Mouse (Mus musculus) midbrain, embryonic 14.5 days (tissue): Measurements from ENCODE around the gene Grn. TPM values are rescaled to one million over a fixed set of nuclear protein-coding genes. Genes with fewer than 3 reads are reported as not detected.
A peak's percentile ranks its signal among the peaks of the same experiment; 100 is the strongest.

Source experiments
- ATAC-seq: fragments of 200-750 bp; cut with Nextera tagmentation; 2 replicates; pipeline ENCODE4 v1.8.0; 2017; ENCODE audit warnings: moderate number of reproducible peaks, moderate library complexity; ENCODE audit not compliant: low FRiP score, low TSS enrichment
- DNase-seq: peaks from one replicate; pipeline ENCODE4 v3.0.0-alpha.2; 2015
- H3K27ac ChIP-seq: fragments of 300-500 bp; sonication (generic); replicated peaks from 2 replicates; pipeline ENCODE4 v1.5.1; 2014; ENCODE audit warnings: mild to moderate bottlenecking, low read depth, low read length, moderate library complexity
- H3K27me3 ChIP-seq: fragments of 300-500 bp; sonication (generic); 2 replicates; pipeline ENCODE4 v1.6.1; 2014; ENCODE audit warnings: low read length, control low read depth, mixed read lengths; ENCODE audit not compliant: control insufficient read depth, insufficient read depth
- H3K36me3 ChIP-seq: fragments of 300-500 bp; sonication (generic); 2 replicates; pipeline ENCODE4 v1.6.1; 2014; ENCODE audit warnings: low read length, control low read depth; ENCODE audit not compliant: control insufficient read depth, insufficient read depth
- H3K4me1 ChIP-seq: fragments of 300-500 bp; sonication (generic); 2 replicates; pipeline ENCODE4 v1.6.1; 2014; ENCODE audit warnings: mild to moderate bottlenecking, antibody characterized with exemption, low read length, control low read depth; ENCODE audit not compliant: control insufficient read depth, insufficient read depth
- H3K4me2 ChIP-seq: fragments of 300-500 bp; sonication (generic); 2 replicates; pipeline ENCODE4 v1.6.1; 2014; ENCODE audit warnings: mild to moderate bottlenecking, low read length, moderate library complexity
- H3K4me3 ChIP-seq: fragments of 300-500 bp; sonication (generic); replicated peaks from 2 replicates; pipeline ENCODE4 v1.5.1; 2014; ENCODE audit warnings: low read depth, low read length
- H3K9ac ChIP-seq: fragments of 300-500 bp; sonication (generic); replicated peaks from 2 replicates; pipeline ENCODE4 v1.6.1; 2014; ENCODE audit warnings: mild to moderate bottlenecking, low read length, moderate library complexity
- H3K9me3 ChIP-seq: fragments of 300-500 bp; sonication (generic); 2 replicates; pipeline ENCODE4 v1.6.1; 2016; ENCODE audit warnings: low read length, control low read depth, mixed read lengths; ENCODE audit not compliant: control insufficient read depth
- WGBS: fragments of 180-500 bp; shearing (Covaris S2); extraction: QIAGEN DNeasy Blood & Tissue Kit; methylation state at CpG from one replicate; pipeline ENCODE4 v1.1.7; 2014; 5-methylcytosine and 5-hydroxymethylcytosine counted together
- polyA plus RNA-seq: library from polyadenylated mRNA; unstranded; fragments of >200 nt; fragmentation: Nextera tagmentation; extraction: Ambion mirVana; gene quantifications from 2 replicates; pipeline ENCODE4 v1.2.1, GENCODE M21; 2014

Grn gene
- polyA plus RNA-seq, 1 experiment from 2014 or later: 45.5 TPM

DNA sequence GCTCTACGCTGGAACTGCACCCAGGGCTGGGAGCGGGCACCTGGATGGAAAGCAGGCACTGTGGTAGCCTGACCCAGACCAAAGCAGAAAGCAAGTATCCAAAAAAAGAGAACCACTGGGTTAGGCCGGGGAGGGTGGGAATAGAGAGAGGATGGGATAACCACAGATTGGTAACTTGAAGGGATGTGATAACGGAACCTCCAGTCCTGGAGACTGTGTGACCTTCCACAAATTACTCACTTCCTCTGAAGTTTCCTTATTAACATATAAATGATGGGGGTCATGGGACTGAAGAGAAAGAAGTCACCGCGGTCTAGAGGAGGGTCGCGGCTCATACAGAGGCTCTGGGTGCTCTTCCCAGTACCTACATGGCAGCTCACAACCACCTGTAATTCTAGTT lies 10.1 kb downstream of the Grn start:
- Histone ChIP-seq H3K9me3 (no peaks in the 10 kb centered on the region), H3K27ac (no peak overlapping the region), H3K36me3 (peaks cover 85% of the 10 kb centered on the region), H3K27me3 (no peaks in the 10 kb centered on the region), H3K4me3 (no peak overlapping the region), H3K4me1 (peaks cover 30% of the 10 kb centered on the region), H3K9ac (no peak overlapping the region), H3K4me2 (no peak overlapping the region)
- no peak for DNase-seq
- ATAC-seq: no peak
- 90% methylated on average over 8 of the region's 8 CpGs for WGBS

DNA sequence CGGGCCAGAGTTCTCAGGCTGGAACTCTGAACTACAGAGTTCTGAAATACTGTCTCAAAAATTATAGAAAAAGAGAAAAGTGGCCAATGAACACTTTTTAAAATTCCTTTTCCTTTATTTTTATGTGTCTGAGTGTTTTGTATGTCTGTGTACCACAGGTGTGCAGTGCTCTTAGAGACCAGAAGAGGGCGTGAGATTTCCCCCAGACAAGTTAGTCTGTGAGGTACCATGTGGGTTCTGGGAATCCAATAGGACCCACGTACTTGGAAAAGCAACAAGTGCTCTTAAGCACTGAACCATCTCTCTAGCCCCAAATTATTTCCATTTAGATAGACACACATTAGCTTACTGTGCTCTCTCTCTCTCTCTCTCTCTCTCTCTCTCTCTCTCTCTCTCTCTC lies 11.3 kb downstream of the Grn start:
- ATAC-seq: no peak
- H3K27me3 ChIP-seq: no peaks in the 10 kb centered on the region
- 81% methylated on average over 3 of the region's 3 CpGs for WGBS
- no peak for DNase-seq
- no peak overlapping the region for H3K9ac ChIP-seq
- H3K36me3 ChIP-seq: peaks cover 73% of the 10 kb centered on the region
- no peak overlapping the region for H3K27ac ChIP-seq
- H3K4me2 ChIP-seq: no peak overlapping the region
- no peak overlapping the region for H3K4me3 ChIP-seq
- peaks cover 41% of the 10 kb centered on the region for H3K4me1 ChIP-seq
- H3K9me3 ChIP-seq: no peaks in the 10 kb centered on the region

DNA sequence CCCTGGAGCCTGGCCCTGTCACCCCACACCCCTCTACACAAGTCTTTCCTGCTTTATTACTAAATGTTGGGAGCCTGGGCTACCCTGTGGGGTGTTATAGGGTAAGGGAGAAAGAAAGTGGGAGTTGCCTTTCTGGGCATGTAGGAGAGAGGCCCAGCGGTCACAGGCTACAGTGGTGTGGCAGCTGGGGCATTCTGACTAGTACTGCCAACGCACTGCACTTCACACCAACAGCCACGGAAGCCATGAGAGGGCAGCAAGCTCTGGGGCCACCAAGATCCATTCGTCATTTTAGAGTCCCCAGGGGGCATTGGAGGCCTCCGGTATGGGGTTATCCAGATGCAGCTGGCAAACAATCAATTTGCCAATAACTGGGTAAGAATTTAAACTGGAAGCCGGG lies 12.0 kb downstream of the Grn start:
- ATAC-seq (no peak), DNase-seq (no peak)
- Histone ChIP-seq H3K4me2 (no peak overlapping the region), H3K9me3 (no peaks in the 10 kb centered on the region), H3K9ac (no peak overlapping the region), H3K27me3 (no peaks in the 10 kb centered on the region), H3K27ac (no peak overlapping the region), H3K36me3 (peaks cover 66% of the 10 kb centered on the region), H3K4me1 (peaks cover 40% of the 10 kb centered on the region), H3K4me3 (no peak overlapping the region)
- WGBS: 91% methylated on average over 6 of the region's 6 CpGs

DNA sequence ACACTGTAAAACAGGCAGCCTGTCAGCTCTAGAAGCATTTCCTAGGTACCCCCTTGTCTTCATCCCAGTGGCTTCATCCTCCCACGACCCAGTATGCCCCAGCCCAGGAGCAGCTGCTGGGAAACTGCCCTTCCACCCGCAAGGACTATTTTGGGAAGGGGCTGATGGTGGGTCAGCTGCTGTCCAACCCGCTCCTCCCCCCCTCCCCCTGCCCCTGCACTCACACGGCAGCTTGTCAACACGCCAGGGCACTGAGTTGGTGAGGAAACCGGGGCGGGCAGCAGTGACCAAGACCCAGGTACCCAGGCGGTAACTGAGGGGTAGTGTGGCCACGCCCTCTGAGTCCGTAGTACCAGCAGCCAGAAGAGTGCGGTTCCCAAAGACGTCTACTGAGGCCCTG lies 13.6 kb downstream of the Grn start:
- no peaks in the 10 kb centered on the region for H3K9me3 ChIP-seq
- 72% methylated on average over 12 of the region's 12 CpGs for WGBS
- H3K36me3 ChIP-seq: peaks cover 50% of the 10 kb centered on the region
- H3K27ac ChIP-seq: no peak overlapping the region
- H3K4me2 ChIP-seq: no peak overlapping the region
- peaks cover 30% of the 10 kb centered on the region for H3K4me1 ChIP-seq
- H3K27me3 ChIP-seq: no peaks in the 10 kb centered on the region
- no peak overlapping the region for H3K9ac ChIP-seq
- no peak overlapping the region for H3K4me3 ChIP-seq
- DNase-seq (no peak), ATAC-seq (no peak)

DNA sequence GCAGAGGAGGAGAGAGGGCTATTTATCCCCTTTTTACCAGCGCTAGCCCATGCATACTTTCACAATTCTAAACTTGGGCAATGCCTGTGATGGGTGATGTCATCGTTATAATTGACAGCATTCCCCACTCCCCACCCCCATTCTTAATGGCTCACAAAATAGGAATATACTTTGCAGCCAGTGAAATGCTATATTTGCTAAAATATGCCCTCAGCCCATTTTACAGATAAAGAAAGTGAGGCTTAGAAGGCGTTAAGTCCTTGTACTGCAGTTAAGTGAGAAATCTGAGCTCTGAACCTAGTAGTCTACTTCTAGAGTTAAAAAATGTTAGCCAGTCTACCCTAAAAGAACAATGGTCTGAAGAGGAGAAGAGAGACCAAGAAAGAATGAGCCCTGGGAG lies 14.2 kb downstream of the Grn start:
- Histone ChIP-seq H3K36me3 (peaks cover 44% of the 10 kb centered on the region), H3K9ac (no peak overlapping the region), H3K4me1 (peaks cover 30% of the 10 kb centered on the region), H3K4me2 (peak overlapping the region; percentile 67; the same call in 1 of the 2 replicates), H3K27ac (no peak overlapping the region), H3K27me3 (no peaks in the 10 kb centered on the region), H3K4me3 (no peak overlapping the region), H3K9me3 (no peaks in the 10 kb centered on the region)
- ATAC-seq (no peak), DNase-seq (no peak)
- 69% methylated on average over 3 of the region's 3 CpGs for WGBS

DNA sequence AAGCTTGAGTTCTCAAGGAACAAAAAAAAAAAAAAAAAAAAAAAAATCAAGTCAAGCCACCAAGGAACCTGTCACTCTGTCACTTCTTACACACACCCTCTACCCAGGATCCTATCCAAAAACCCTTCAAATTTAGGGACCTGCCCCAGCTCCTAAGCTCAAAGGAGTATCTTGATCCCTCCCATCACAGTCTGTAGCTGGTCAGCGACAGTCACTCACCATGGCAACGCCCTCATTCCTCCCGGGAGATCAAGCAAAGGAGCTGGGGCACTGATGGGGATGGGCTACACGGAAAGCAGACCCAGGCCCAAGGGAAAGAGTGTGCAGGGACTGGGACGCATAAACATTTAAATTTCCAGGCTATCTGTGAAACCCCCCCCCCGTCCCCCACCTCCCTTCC lies 14.7 kb downstream of the Grn start:
- 3% methylated on average over 6 of the region's 6 CpGs for WGBS
- H3K27me3 ChIP-seq: no peaks in the 10 kb centered on the region
- H3K9me3 ChIP-seq: no peaks in the 10 kb centered on the region
- ATAC-seq: no peak
- peak overlapping the region; percentile 100 for H3K4me3 ChIP-seq
- DNase-seq: peak; percentile 45
- peaks cover 30% of the 10 kb centered on the region for H3K4me1 ChIP-seq
- H3K9ac ChIP-seq: peak overlapping the region; percentile 100; the same call in 1 of the 2 replicates
- H3K4me2 ChIP-seq: peak overlapping the region; percentile 67
- H3K36me3 ChIP-seq: peaks cover 39% of the 10 kb centered on the region
- peak overlapping the region; percentile 98; the same call in 1 of the 2 replicates for H3K27ac ChIP-seq

DNA sequence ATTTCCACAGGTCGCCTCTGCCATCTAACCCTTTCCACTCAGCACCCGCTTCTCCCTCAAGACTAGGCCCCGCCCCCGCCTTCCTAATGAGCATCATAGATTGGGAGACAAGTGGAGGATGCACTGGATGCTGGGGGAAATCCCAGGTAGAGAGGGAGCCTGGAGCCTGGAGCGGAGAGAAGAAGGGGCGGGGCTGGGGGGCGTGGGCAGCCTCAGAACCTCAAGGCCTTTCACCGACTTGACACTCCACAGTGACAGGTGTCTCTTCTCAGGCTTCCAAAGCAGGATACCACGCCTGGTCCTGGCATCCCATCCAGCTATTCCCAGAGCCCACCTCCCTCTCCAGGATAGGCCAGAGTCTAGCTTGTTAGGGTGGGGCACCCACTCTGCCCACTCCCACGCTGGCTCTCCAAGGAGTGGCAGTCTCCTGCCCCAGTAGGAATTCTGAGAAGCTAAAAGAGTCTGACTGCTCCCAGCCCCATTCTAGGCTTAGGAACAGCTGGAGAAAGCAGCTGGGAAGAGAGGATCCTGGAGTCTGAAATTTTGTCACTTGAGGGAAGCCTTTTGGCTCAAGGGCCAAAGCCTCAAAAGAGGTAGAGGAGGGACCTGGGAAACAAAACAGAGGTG lies 15.3 kb downstream of the Grn start:
- DNase-seq: peak; percentile 42
- 8% methylated on average over 10 of the region's 10 CpGs for WGBS
- no peak for ATAC-seq

DNA sequence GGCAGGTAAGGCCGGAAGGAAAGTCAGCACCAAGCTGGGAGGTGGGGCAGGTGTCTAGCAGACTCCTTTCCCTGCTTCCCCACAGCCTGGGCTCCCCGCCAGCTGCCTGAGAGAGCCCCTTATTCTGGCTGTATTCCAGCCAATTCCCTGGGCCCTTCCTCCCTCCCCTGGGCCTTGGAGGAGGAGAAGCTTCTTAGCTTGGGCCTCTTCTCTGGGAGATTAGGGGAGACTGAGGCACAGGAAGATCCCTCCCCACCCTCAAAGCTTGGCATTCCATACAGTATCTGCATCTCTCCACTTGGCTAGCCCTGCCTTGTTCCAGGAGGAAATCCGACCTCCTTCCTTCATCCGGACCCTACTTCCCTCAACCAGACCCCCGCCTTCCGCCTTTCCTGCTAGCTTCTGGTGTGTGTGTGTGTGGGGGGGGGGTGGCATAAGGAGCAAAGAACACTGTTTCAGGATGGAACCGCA lies 15.8 kb downstream of the Grn start:
- Histone ChIP-seq H3K27me3 (no peaks in the 10 kb centered on the region), H3K4me1 (peaks cover 30% of the 10 kb centered on the region), H3K27ac (peak overlapping the region; percentile 98), H3K36me3 (peaks cover 28% of the 10 kb centered on the region), H3K9ac (peak overlapping the region; percentile 100), H3K4me2 (peak overlapping the region; percentile 67), H3K4me3 (peak overlapping the region; percentile 100), H3K9me3 (no peaks in the 10 kb centered on the region)
- DNase-seq: peak; percentile 82
- ATAC-seq: no peak
- WGBS: 22% methylated on average over 7 of the region's 7 CpGs

More for the DNA sequence above, 15.3 kb downstream of the Grn start:
- Histone ChIP-seq H3K36me3 (peaks cover 33% of the 10 kb centered on the region), H3K27ac (peak overlapping the region; percentile 98), H3K9ac (peak overlapping the region; percentile 100), H3K4me2 (peak overlapping the region; percentile 67), H3K9me3 (no peaks in the 10 kb centered on the region), H3K27me3 (no peaks in the 10 kb centered on the region), H3K4me1 (peaks cover 30% of the 10 kb centered on the region), H3K4me3 (peak overlapping the region; percentile 100)
